Mouse (Mus musculus) forebrain, embryonic 13.5 days (tissue): ENCODE measurements at regions not wholly inside any gene's neighbourhood (a gene's known extent, or its start where the extent isn't known, plus 50 kb on each side); places are given as distances from the start of the nearest gene placed in this dataset.

Experiments used
- ATAC-seq: fragments of 200-750 bp; cut with Nextera tagmentation; 2 replicates; pipeline ENCODE4 v1.8.0; 2017
- H3K27ac ChIP-seq: fragments of 300-500 bp; sonication (generic); 2 replicates; pipeline ENCODE4 v1.5.1; 2015; ENCODE audit warnings: inconsistent platforms, mild to moderate bottlenecking, moderate library complexity
- H3K27me3 ChIP-seq: fragments of 300-500 bp; sonication (generic); 2 replicates; pipeline ENCODE4 v1.6.1; 2015; ENCODE audit warnings: mild to moderate bottlenecking, inconsistent platforms
- H3K36me3 ChIP-seq: fragments of 300-500 bp; sonication (generic); 2 replicates; pipeline ENCODE4 v1.6.1; 2015; ENCODE audit warnings: mild to moderate bottlenecking, inconsistent platforms; ENCODE audit not compliant: poor library complexity, severe bottlenecking
- H3K4me1 ChIP-seq: fragments of 300-500 bp; sonication (generic); 2 replicates; pipeline ENCODE4 v1.6.1; 2015; ENCODE audit warnings: inconsistent platforms
- H3K4me2 ChIP-seq: fragments of 300-500 bp; sonication (generic); 2 replicates; pipeline ENCODE4 v1.6.1; 2015; ENCODE audit warnings: inconsistent platforms, mild to moderate bottlenecking, moderate library complexity
- H3K4me3 ChIP-seq: fragments of 300-500 bp; sonication (generic); 2 replicates; pipeline ENCODE4 v1.5.1; 2015; ENCODE audit warnings: mild to moderate bottlenecking, inconsistent platforms
- H3K9ac ChIP-seq: fragments of 300-500 bp; sonication (generic); 2 replicates; pipeline ENCODE4 v1.6.1; 2015; ENCODE audit warnings: mild to moderate bottlenecking, inconsistent platforms
- H3K9me3 ChIP-seq: fragments of 300-500 bp; sonication (generic); replicated peaks from 2 replicates; pipeline ENCODE4 v1.6.1; 2016; ENCODE audit warnings: inconsistent platforms
- WGBS: fragments of 180-500 bp; shearing (Covaris S2); methylation state at CpG from one replicate; pipeline ENCODE4 v1.1.7; 2015; 5-methylcytosine and 5-hydroxymethylcytosine counted together

DNA sequence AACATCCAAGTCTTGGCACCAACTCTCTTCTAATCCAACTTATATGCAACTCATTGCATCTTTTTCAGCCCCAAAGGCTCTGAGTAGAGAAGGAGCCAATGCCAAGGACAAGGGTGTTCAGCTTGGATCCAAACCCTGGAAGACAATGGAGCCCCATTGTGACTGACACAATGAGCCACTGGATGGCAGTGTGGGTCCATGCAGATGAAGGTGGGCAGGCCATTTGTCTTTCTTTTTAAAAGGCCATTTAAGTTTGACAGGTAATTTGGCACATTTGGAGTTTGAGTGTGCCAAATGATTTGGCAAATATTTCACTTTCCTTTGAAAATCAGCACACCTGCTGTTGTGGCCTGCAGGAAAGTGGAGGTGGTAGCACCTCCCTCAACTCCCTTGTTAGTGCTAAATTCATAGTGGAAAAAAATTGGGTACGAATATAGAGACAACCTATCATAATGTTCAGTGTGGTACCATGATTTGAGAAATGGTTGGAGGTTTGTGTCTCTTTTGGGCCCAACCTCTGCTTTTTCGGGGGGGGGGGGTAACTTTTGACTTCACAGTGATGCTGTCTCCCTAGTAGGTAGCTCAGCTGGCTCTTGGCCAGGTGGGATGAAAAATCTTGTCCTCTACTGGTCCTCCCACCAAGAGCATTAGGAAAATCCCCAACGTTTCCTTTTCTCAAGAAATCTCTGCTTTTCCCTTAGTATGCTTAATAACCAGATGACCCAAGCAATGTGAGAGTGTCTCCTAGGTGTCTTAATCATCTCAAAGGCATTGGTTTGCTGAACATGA lies 304.0 kb upstream of the Kif2a start:
- Histone ChIP-seq H3K27ac (no peak overlapping the region), H3K4me3 (no peak overlapping the region), H3K4me2 (no peak overlapping the region), H3K4me1 (peaks cover 8% of the 10 kb centered on the region), H3K9ac (no peak overlapping the region), H3K9me3 (no peaks in the 10 kb centered on the region), H3K36me3 (no peaks in the 10 kb centered on the region), H3K27me3 (no peaks in the 10 kb centered on the region)
- ATAC-seq = peak; percentile 74; the same call in 1 of the 2 replicates
- 53% methylated on average over 3 of the region's 3 CpGs for WGBS

GRCm38 (mm10) chr13:107314746-107315145 lies 292.8 kb upstream of the Kif2a start:
- Histone ChIP-seq H3K27ac (no peak overlapping the region), H3K9ac (no peak overlapping the region), H3K4me3 (no peak overlapping the region), H3K4me1 (peaks cover 12% of the 10 kb centered on the region), H3K36me3 (no peaks in the 10 kb centered on the region), H3K9me3 (no peaks in the 10 kb centered on the region), H3K4me2 (no peak overlapping the region), H3K27me3 (no peaks in the 10 kb centered on the region)
- 88% methylated on average over 7 of the region's 7 CpGs for WGBS
- ATAC-seq = no peak

- H3K4me3 ChIP-seq = no peak overlapping the region
- ATAC-seq = peak; percentile 70; the same call in 1 of the 2 replicates
- WGBS = 32% methylated on average over 6 of the region's 6 CpGs
These were observed 287.2 kb upstream of the Kif2a start for GRCm38 (mm10) chr13:107308958-107309639.

DNA sequence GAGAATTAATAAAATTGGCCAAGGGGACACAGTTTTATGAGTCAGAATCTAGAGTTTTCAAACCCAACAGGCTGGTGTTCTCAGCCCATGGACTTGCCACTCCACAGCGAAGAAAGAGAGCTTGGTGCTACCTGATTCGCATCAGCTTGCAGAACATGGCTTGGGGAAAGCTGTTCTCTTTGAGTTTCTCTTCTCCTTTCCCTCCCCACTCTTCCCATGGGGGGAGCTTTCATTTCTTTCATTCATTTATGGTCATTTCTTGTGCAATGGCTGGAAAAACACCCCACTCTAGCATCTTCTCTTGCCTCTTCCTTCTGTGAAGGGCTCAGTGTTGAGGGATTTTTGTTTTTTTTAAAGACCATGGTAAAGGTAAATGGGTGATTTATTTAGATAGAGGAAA lies 286.5 kb upstream of the Kif2a start:
- H3K4me1 ChIP-seq = peaks cover 23% of the 10 kb centered on the region
- WGBS = 92% methylated on average over 2 of the region's 2 CpGs
- no peak overlapping the region for H3K9ac ChIP-seq
- no peak overlapping the region for H3K4me2 ChIP-seq
- ATAC-seq = no peak
- H3K27ac ChIP-seq = no peak overlapping the region
- H3K9me3 ChIP-seq = no peaks in the 10 kb centered on the region
- no peaks in the 10 kb centered on the region for H3K27me3 ChIP-seq
- no peak overlapping the region for H3K4me3 ChIP-seq
- H3K36me3 ChIP-seq = no peaks in the 10 kb centered on the region

More at GRCm38 (mm10) chr13:107308958-107309639, 287.2 kb upstream of the Kif2a start:
- Histone ChIP-seq H3K9ac (no peak overlapping the region), H3K4me1 (peaks cover 23% of the 10 kb centered on the region), H3K9me3 (no peaks in the 10 kb centered on the region), H3K27me3 (no peaks in the 10 kb centered on the region), H3K4me2 (no peak overlapping the region), H3K36me3 (no peaks in the 10 kb centered on the region), H3K27ac (no peak overlapping the region)

- H3K4me3 ChIP-seq = no peak overlapping the region
- no peak overlapping the region for H3K9ac ChIP-seq
- H3K9me3 ChIP-seq = no peaks in the 10 kb centered on the region
- H3K36me3 ChIP-seq = no peaks in the 10 kb centered on the region
- 100% methylated on average over 1 of the region's 1 CpGs for WGBS
- no peaks in the 10 kb centered on the region for H3K27me3 ChIP-seq
- H3K4me1 ChIP-seq = peaks cover 11% of the 10 kb centered on the region
- no peak for ATAC-seq
- H3K4me2 ChIP-seq = no peak overlapping the region
- no peak overlapping the region for H3K27ac ChIP-seq
These were observed 285.0 kb upstream of the Kif2a start for GRCm38 (mm10) chr13:107306958-107307357.

DNA sequence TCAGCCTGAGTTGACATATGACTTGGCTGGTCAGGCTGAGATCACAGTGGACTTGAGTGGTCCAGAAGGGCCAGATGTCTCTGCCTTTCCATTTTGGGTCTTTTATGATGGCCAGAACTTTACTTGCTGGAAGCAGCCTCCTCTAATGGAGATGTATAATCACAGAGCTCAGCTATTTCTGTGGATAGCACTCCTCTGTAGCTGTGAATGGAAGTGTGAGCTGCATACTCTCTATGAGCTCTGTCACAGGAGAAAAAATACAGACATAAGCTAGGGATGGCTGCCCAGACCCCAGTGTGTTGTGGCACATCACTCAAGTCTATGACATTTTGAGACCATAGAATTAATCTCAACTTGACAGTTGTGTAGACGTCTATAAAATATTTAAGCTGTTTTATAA lies 284.3 kb upstream of the Kif2a start:
- Histone ChIP-seq H3K27me3 (no peaks in the 10 kb centered on the region), H3K4me3 (no peak overlapping the region), H3K4me1 (peaks cover 11% of the 10 kb centered on the region), H3K4me2 (no peak overlapping the region), H3K27ac (no peak overlapping the region), H3K36me3 (no peaks in the 10 kb centered on the region), H3K9me3 (no peaks in the 10 kb centered on the region), H3K9ac (no peak overlapping the region)
- WGBS = 100% methylated on average over 1 of the region's 1 CpGs
- no peak for ATAC-seq

DNA sequence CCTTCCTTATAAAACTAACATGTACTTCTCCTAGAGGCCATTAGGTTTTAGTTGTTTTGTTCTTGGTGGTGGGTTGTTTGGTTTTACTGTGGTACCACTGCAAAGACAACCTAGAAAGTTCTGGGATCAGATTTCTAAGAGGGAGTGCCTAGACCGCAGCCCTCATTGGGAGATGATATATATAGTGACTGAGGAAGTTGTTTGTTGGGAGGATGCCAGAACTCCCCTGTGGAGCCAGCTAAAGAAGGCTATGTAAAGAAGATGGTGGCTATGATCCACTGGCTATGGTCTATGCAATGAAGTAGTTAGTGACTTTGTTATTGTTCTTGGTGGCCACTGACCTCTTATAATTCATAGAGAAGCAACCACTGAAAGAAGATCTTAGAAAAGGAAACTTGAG lies 283.8 kb upstream of the Kif2a start:
- no peaks in the 10 kb centered on the region for H3K27me3 ChIP-seq
- no peaks in the 10 kb centered on the region for H3K36me3 ChIP-seq
- ATAC-seq = no peak
- H3K4me2 ChIP-seq = no peak overlapping the region
- H3K27ac ChIP-seq = no peak overlapping the region
- H3K9ac ChIP-seq = no peak overlapping the region
- 97% methylated on average over 1 of the region's 1 CpGs for WGBS
- H3K4me3 ChIP-seq = no peak overlapping the region
- no peaks in the 10 kb centered on the region for H3K9me3 ChIP-seq
- peaks cover 11% of the 10 kb centered on the region for H3K4me1 ChIP-seq

DNA sequence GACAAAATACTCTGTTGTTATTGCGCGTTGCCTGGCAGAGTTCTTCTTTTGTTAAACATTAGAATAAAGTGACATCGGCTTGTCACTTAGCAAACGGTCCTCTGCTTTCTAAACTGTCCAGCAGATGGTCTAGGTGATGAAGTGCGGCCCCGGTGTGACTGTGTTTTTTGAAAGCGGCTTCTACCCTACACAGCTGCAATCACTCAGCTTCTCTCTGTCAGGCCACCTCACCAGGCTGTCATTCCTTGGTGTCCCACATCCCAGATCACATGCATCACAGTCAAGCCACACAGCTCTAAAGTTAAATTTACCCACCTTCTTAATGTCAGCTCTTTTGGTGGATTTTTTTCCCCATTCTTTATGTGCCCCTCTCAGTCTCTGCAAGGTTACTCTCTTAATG lies 282.0 kb upstream of the Kif2a start:
- H3K27ac ChIP-seq = no peak overlapping the region
- H3K9ac ChIP-seq = no peak overlapping the region
- no peak overlapping the region for H3K4me2 ChIP-seq
- H3K36me3 ChIP-seq = no peaks in the 10 kb centered on the region
- H3K27me3 ChIP-seq = no peaks in the 10 kb centered on the region
- no peaks in the 10 kb centered on the region for H3K9me3 ChIP-seq
- ATAC-seq = no peak
- H3K4me3 ChIP-seq = no peak overlapping the region
- H3K4me1 ChIP-seq = peaks cover 8% of the 10 kb centered on the region
- WGBS = 79% methylated on average over 7 of the region's 7 CpGs

DNA sequence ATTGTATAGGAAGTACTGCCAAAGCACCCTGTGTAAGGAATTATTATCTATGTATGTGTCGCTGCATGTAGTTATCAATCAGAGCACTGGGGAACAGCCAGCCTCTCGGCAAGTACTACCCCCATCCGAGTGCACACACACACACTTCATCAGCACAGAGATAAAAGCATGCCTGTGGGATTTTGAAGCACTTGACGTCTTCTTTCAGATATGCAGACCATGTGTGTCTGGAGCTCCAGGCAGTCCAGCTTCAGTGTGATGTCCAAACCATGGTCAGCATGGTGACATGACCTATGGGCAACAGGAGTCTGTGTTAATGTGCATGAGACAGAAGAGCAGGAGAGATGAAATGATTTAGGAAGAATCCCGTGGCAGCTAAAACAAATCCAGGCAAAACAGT lies 281.4 kb upstream of the Kif2a start:
- H3K27ac ChIP-seq = no peak overlapping the region

DNA sequence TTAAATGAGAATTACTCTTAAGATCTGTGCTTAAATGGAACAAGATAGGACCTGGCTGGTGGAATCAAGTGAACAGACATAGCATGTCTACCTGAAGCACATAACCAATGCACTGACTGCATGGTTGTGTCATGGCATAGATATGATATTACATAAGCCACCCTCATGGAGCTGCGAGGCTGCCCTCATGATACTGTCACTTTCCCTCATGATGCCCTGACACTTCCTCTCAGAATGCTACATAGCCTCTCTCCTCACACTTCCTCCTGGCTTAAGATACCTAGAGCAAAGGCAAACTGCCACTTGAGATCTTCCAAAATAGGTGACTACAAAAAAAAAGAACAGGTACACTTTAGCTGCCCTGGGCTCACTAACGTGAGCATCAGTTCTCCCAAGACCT lies 278.9 kb upstream of the Kif2a start:
- Histone ChIP-seq H3K36me3 (no peaks in the 10 kb centered on the region), H3K4me1 (peaks cover 3% of the 10 kb centered on the region; the same call in 1 of the 2 replicates), H3K27ac (no peak overlapping the region), H3K27me3 (no peaks in the 10 kb centered on the region), H3K9me3 (no peaks in the 10 kb centered on the region), H3K9ac (no peak overlapping the region), H3K4me3 (no peak overlapping the region), H3K4me2 (no peak overlapping the region)
- no peak for ATAC-seq
- 82% methylated on average over 2 of the region's 2 CpGs for WGBS

More for the DNA sequence above, 281.4 kb upstream of the Kif2a start:
- H3K36me3 ChIP-seq = no peaks in the 10 kb centered on the region
- WGBS = 82% methylated on average over 5 of the region's 5 CpGs
- no peak overlapping the region for H3K4me3 ChIP-seq
- H3K27me3 ChIP-seq = no peaks in the 10 kb centered on the region
- no peaks in the 10 kb centered on the region for H3K9me3 ChIP-seq
- ATAC-seq = no peak
- no peak overlapping the region for H3K4me2 ChIP-seq
- H3K9ac ChIP-seq = no peak overlapping the region
- peaks cover 3% of the 10 kb centered on the region for H3K4me1 ChIP-seq

- 78% methylated on average over 6 of the region's 6 CpGs for WGBS
- Histone ChIP-seq H3K27me3 (no peaks in the 10 kb centered on the region), H3K9ac (no peak overlapping the region), H3K4me3 (no peak overlapping the region), H3K4me2 (no peak overlapping the region), H3K27ac (no peak overlapping the region), H3K4me1 (no peaks in the 10 kb centered on the region), H3K36me3 (no peaks in the 10 kb centered on the region), H3K9me3 (no peaks in the 10 kb centered on the region)
- ATAC-seq = no peak
These were observed 242.7 kb upstream of the Kif2a start for GRCm38 (mm10) chr13:107264581-107264980.

DNA sequence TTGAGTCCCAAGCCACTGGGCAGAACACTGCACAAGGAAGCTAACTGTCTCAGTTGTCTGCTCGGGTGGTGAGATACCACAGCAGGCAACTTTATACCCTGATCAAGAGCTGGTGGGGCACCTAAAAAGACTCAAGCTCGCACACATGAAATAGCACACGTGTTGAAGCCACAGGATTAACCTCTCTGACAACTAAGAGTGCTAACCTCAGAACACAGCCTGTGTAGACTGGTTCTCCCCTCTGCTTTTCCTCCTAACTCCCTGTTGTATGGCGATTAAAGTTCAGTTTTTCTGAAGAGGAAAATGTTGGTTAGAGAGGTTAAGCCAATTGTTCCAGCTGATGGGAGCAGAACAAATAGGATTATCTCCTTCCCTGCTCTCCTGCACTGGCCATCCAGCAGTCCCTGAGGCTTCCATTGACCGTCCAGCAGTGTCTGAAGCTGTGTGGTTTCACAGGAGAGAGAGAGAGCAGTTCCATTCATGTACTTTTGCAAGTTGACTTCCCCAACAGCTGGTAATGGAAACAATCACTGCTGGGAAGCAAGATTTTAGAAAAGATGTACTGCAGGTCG lies 239.6 kb upstream of the Kif2a start:
- H3K4me1 ChIP-seq = no peaks in the 10 kb centered on the region
- H3K9ac ChIP-seq = no peak overlapping the region
- no peaks in the 10 kb centered on the region for H3K36me3 ChIP-seq
- whole genome bisulfite sequencing = 5% methylated on average over 6 of the region's 6 CpGs
- no peak overlapping the region for H3K4me3 ChIP-seq
- no peak overlapping the region for H3K27ac ChIP-seq
- no peak overlapping the region for H3K4me2 ChIP-seq
- no peaks in the 10 kb centered on the region for H3K27me3 ChIP-seq
- no peak for ATAC-seq
- no peaks in the 10 kb centered on the region for H3K9me3 ChIP-seq
